Mouse (Mus musculus) mouse embryonic stem cell (cell line): ENCODE measurements at regions not wholly inside any gene's neighbourhood (a gene's known extent, or its start where the extent isn't known, plus 50 kb on each side); places are given as distances from the start of the nearest gene placed in this dataset.

ENCODE experiments used
- in situ Hi-C, 2 experiments: fragments of 300-500 bp; cut with MboI; formaldehyde crosslinking; loops; 1 replicate in 1 of 2; 3 replicates in 1 of 2; pipeline ENCODE4 v1.14.3; 2019 to 2020; ENCODE audit warnings: low sequenced_read_pairs in 2 of 2, low pct_unique_long_range_greater_than_20kb in 1 of 2, mixed read lengths in 1 of 2; ENCODE audit not compliant: unreplicated experiment in 1 of 2

DNA sequence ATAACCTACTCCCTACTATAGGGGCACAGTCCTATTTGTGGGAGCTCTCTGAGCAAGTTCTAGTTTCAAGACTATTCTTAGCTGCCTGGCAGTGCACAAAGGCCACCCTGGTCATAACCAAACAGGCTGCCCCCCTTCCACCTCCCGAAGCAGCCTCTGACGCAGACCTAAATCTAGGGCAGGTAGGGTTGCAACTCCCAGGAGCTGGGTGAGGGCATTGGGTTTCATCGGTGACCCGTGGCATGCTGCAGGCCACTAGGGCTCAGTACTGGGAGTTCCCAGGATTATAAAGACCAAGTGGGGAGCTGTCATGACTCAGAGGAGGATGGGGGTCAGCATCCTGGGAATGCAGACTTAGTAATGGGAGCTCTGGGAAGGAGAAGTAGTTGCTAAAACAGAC is 818.8 kb upstream of the Car8 start:
- in situ Hi-C loops: no loop called here

DNA sequence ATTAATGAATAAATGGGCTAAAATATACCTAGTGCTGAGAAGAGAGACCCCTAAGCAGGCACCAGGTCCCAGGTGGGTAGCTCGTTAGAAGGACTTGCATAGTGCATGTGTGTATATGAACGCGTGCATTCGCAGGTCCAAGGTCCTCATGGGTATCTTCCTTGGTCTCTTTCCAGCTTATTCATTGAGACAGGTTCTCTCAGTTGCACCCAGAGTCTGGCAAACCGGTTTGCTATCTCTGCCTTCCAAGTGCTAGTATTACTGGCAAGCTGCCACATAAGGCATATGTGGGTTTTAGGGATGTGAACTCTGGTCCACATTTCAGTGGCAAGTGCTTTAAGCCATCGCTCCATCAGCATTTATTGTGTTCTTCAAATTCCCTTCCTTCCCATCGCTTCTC is 818.3 kb upstream of the Car8 start:
- in situ Hi-C loops: no loop called here

DNA sequence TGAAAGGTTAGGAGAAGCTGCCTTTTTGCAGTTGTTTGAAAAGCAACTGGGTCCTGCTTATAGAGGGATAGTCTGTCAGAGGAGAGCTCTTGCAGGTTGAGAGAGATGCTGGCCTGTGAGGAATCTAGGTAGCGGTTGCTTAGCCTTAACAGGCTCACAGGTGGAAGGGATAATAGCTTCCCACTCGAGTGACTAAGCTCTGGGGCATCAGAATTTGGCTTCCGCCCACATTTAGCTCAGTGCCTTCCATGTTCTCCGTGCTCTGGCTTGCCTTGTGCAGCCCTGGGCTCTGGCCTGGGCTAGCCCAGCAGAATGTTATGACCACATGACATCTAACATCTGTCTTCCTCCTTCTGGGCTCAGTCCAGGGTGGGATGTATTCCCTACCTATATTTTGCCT is 817.0 kb upstream of the Car8 start:
- in situ Hi-C loops: no loop called here

DNA sequence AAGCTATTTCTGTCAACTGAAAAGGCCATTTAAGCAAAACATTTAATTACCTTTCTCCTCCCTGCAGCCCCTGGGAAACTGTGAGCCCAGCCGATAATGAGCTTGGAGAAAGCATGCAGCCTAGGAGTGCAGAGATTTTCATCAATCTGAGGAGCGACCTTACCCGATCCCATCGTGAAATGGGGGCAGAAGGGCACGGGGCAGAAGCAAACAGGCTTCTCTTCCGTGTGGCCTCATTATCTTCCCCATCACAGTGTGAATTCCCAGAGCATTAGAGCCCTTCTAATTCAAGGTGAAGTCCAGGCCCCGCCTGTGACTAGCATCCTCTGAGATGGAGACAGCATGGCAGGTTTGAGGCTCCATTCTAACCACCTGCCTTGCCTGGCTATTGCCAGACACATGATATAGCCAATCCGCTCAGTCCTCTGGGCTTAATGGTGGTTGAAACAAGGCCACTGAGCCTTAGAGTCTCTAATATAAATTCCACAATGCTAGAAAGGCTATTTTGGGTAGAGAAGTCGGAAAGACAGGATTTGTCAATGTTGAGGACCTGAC is 816.5 kb upstream of the Car8 start:
- in situ Hi-C loops: no loop called here

DNA sequence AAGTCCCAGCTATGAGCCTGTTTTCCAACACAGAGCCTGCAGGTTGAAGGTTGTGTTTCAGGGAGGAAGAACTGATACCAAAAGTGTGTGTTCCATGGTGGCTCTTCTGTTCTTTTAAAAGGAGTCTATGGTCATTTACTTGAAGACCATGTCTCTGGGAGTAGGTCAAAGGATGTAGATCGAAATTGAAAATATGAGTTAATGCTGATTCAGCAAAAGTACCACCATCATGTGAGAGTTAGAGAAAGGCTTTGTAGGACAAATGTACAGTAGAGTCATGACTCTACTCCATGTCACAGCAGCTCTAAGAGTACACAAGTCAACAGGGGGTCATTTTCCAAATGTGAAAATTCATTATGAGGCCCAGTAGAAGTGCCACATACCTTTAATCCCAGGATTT is 810.0 kb upstream of the Car8 start:
- in situ Hi-C loops: no loop called here

DNA sequence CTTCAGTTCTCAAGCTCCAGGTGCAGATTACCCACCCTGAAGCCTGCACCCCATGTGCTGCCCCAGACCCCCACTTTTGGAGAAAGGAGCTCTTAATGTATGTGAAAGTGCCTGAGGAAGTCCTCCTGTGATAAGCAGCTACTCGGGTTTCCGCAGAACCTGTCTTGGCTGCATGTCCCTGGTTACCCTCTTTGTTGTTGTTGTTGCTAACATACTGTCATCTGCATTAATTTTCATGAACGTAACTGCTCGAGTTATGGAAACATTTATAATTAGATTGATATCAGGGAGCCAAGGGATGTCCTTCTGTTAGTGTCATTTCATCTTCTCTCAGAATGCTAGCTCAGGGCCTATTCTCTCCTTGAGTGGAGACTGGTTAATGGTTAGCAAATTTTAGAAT is 808.3 kb upstream of the Car8 start:
- in situ Hi-C loops: no loop called here

DNA sequence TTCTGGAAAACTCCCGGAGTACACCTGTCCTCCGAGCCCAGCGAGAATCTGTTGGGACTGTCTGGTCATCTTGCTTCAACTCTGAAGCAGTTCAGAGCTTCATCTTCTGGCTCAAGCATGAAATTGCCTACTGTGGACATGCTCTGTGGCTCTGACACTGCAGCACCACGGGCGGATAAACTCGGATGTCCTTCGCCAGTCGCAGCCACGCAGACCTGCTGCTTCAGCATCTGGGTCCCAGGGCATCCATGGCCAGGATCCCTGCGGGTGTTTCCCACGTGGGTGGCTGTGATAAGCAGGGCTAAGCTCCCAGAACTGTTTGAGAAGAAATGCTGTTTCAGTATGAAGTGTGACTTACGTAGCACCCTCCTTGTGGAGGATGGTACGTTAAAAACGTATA is 807.6 kb upstream of the Car8 start:
- in situ Hi-C loops: no loop called here

DNA sequence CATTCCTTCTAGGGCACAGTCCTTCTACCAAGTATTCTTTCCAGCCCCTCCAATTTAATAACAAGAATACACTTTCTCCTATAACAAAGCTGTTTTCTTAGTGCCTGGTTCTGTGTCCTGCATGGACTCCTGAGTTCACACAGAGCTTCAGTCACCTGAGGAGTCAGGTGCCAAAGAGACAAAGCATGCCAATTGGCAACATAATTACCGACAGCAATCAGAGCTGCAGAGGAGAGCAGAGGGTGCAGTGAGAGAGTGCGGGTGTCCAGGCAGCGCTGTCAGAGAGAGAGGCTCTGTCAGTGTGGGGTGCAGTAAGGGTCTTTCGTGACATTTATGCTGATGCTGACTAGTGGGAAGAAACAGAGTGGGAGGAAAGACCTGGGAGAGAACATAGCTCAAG is 807.2 kb upstream of the Car8 start:
- in situ Hi-C loops: no loop called here

DNA sequence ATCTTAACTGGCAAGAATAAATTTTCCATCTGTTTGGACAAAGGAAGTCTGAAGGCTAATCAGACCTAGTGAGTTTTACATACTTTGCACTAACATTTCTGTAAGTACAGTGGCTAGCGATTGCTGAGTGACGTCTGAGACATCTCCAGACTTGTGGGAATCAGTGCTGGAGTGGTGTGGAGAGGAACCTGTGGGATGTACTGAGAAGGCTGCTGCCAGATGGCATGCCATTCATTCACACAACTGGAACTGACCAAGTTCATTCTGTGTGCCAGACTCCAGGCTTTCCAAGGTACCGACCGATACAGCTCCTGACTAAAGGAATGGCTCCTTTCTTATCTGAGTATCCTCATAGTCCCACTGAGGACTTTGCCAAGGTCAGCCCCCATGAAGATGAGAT is 797.2 kb upstream of the Car8 start:
- in situ Hi-C loops: no loop called here

DNA sequence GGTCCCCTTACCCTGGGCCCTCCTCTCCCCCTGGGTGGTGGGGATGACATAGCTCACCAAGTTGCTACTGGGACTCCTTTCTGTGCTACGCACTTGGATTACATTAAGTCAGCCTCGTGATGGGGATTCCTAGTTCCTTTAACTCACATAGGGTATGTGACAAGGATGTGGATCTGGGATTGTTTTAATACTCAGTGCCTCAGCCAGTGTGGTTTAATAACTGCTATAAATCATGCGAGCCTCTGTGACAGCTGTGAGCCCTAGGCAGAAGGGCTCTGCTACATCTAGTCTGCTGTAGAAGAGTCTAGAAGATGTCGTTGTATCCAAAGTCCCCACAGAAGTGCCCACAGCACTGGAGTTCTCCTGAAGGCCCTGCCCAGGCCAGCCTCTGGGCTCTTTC is 796.5 kb upstream of the Car8 start:
- in situ Hi-C loops: no loop called here

DNA sequence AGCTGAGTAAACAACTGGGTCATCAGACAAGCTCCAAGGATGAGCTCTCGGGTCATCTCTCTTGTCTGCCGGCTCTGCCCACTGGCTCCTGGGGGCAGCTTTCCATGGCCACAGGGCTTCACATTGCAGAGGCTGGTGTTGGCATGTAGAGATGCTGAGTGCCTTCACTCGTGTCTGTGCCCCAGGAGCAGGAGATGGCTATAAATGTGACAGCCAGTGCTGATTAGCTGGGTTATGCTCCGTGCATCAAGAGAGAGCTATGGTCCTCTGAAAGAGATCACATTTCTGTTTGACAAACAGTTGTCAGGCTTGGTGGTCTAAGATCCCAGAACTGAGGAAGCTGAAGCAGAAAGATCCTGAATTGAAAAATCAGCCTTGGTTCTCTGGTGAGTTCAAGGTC is 795.4 kb upstream of the Car8 start:
- in situ Hi-C loops: no loop called here

DNA sequence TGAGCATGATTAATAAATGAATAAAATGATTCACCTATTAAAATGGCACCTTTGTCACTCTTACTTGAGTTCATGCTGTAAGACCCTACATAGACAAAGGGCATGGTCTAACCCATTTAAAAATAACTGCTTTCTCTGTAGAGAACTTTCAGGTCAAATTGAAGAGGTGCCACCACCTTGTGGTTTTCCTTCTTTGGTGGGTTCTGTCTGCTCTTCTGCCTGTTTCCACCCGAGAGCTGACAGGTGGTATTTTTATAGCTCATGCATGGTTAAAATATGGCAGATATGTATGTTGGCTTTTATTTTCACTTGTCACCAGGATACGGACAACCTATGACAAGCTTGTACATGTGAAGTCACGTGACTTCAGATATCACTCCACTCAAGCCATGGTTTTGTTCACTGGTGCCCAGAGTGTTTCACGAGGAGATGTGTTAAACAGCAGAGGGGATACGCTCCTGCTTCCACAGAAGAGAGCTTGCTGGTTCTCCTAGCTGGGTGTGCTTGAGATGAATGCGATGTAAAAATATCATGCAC is 794.3 kb upstream of the Car8 start:
- in situ Hi-C loops: no loop called here

DNA sequence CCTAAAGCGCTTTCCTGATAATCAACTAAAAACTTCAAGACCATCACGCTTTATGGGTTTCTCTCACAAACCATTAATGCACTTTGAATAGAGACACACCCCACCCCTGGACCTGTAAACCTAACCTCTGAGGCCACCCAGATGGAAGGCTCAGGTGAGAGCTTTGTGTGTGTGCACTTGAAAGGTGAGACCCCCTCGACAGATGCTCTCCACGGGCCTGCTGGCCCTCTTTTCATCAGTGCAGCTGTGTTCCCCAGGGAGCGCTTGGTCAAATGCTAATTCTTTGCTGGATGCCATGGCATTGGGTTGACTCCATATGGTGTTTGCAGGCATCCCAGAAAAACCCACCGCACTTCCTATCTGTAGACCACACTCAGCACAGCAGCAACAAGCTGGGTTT is 792.8 kb upstream of the Car8 start:
- in situ Hi-C loops: no loop called here

DNA sequence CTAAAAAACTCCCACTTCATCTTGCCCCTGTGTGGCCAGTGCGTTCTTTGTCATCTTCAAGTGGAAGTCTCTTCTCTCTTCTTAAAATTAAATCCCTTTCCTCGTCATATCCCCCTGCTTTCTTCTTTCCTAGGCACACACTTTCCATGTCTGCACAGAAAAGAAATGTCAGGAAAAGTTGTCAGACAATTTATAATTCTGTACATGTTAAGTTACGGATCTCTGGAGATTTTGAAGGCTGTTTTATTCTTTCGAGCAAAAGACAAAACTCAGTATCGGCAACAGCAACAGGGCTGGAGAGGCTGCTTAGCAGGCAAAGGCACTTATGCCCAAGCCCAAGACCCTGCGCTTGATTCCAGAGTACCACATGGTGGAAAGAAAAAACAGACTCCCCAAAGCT is 790.1 kb upstream of the Car8 start:
- in situ Hi-C loops: no loop called here

DNA sequence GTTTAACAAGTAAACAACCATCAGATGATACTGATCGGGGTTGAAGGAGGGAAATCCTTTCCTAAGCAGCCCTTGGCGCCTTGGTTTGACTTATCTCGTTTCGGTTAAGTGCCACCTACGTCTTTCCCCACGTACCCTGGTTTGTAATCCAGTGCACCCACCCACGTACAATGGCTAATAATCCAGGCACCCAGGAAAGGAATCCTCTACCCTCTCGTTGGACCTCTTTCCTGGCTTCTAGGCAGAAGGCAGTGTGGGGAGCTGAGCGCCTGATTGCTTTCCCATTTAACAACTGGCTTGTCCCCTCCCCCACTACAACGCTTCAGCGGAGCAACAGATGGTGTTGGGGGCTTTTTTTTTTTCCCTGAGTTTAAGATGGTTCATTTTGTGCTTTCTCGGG is 789.6 kb upstream of the Car8 start:
- in situ Hi-C loops: no loop called here

DNA sequence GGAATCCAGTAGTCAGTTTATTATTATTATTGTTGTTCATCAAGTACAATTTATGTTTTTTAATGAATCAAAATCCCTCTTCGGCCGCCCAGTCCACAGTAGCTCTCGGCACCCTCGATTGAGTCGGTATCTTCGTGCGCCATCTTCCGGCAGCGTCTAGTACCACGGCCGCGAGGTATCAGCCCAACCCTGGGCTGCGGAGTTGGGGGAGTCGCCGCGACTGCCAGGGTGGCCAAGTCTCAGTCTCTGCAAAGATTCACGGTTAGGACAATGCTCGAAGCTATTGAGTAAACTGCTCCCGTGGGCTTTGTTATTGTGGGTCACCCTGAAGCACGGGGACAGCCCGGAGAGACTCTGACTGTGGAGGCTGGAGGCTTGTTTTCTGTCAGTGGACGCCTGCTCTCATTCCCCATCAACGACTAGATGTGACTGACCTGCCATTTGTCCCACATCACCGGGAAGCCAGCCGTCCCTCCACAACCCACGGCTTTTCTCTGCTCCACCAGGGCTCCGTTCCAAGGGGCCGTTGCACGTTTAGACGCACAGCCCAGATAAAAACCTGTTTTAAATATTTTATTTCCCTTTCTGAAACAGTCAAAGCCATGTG is 789.1 kb upstream of the Car8 start:
- in situ Hi-C loops: no loop called here

DNA sequence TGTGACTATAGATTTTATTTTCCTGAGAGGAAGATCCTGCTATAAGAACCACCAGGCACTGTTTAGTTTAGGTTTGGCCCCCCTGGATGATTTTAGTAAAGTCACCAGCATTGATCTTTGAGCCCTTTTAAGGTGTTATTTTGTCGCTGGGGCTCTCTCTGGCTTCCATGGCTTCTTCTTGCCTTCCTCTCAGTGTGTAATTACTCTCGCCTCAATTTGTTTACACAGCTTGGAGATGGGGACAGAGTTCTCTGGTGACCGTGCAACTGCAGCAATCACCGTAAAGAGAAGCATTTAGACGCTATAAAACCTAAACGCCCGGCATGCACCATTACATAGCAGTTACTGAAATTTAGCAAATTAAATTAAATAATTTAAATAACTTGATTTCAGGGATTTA is 788.5 kb upstream of the Car8 start:
- in situ Hi-C loops: no loop called here

DNA sequence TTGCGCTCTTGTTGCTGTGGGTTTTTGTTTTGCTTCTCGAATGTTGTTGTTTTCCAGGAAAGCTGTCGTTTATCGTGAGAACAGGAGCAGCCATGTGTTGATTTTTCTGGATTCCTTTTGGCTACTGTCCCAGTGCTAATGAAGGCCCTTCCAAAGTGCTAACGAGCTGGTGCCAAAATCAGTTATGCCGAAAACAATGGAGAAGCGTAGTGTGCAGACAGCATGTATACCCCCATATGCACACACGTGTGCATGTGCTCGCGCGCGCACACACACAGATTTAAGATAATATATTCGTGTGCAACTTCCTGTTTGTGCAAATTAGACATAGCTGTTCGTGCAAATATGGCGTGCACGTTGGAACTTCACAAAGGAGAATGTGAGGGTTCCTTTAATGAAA is 788.0 kb upstream of the Car8 start:
- in situ Hi-C loops: no loop called here

DNA sequence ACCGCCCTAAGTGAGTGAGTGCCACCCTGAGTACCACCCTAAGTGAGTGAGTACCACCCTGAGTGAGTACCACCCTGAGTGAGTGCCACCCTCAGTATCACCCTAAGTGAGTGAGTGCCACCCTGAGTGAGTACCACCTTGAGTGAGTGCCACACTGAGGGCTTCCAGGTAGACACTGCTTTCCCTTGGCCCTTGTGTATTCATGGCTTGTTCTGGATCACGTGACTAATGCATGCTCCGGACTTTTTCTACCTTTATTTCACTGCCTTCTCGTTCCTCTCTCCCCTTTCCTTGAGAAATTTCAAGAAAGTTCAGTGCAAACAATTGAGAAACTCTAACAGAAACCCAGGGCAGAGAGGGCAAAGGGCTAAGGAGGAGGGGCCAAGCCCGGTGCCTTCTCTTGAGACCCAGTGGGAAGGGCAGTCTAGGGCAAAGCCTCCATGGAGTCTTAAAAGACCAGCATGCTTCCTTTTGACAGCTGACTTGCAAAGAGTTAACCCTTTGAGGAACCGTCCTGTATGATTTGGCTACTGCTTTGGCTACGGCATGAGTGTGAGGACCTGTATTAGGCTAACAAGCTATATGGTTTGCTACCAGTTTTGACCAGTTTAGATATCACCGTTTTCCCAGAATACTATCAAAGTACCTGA is 787.1 kb upstream of the Car8 start:
- in situ Hi-C loops: no loop called here

DNA sequence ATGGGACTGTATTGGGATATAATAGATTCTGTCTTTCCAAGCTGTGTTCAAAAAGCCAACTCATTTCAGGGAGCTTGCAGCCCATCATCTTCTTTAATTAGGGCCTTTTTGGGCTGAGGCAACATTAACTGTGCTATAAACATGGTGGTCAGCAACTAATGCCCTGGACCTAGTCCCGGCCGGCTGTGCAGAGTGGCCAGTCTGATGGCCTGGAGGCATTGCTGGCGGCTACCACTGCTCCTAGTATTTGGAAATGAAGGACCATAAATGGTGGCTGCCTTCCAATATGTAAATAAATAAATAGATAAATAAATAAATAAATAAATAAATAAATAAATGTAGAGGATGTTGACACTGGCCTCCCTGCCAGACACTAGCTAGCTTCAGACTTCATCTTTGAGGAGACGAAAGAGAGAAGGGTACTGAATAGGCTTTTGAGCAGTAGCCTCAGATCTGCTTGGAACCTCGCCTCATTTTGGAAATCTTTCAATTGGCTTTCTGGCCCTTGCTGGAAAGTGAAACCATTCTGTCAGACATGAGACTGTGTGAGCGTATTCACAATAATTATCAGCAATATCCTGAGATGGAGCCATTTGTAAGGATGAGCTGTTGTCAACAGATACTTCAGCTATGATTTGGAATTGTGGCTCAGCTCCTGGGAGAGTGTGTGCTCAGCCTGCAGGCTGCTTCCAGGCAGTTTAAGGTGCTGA is 785.5 kb upstream of the Car8 start:
- in situ Hi-C loops: no loop called here
